Mouse (Mus musculus): Measurements from ENCODE around the gene Nsun7.

DNA sequence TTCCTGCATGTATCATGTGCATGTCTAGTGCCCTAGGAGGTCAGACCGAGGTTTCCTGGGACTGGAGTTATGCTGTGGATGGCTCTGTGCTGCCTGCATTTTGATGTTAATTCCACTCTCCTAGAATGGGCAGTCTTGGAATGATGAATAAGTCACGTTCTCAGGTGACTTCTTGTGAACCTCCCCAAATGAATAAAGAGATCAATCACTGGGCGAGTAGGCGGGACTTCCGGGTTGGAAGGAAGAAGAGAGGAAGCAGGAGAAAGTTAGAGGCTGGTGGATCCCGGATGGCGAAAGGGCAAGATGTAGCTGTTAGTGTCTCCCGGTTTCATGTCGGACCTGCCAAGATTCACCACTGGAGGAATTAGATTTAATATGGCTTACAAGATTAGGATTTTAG, 82.6 kb downstream of the Nsun7 start:
- no peak for TF ChIP-seq CTCF (IDR thresholded peaks at IDR 0.05; ENCODE audit: extremely low read depth, insufficient read length, insufficient replicate concordance, low read depth, low read length)
- no peak for TF ChIP-seq POLR2A (IDR thresholded peaks at IDR 0.05; ENCODE audit: low read depth, low read length)
